Mouse (Mus musculus): ENCODE measurements around the gene Tdpoz3. TPM values are rescaled to one million over a fixed set of nuclear protein-coding genes. Genes with fewer than 3 reads are reported as not detected.
"Not testable (repeated sequence)": the region's sequence is repeated elsewhere in the genome, so short reads cannot be mapped to it uniquely, and the experiment has no call there.

Tdpoz3 gene
- total RNA-seq (2021), result not detected
- long read RNA-seq, experiment 1, result 0 reads
- long read RNA-seq, experiment 2, result 0 reads

DNA sequence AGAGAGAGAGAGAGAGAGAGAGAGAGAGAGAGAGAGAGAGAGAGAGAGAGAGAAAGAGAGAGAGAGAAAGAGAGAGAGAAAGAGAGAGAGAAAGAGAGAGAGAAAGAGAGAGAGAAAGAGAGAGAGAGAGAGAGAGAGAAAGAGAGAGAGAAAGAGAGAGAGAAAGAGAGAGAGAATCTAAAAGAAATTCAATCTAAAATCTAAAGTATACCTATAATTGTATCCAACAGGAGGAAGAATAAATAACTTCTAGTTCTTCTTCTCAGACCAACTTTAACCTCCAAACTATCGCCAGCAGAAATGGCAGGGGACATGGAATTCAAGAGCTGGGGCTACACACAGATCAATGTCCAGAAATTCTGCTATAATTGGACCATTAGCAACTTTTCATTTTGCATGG is at the start of gene Tdpoz3:
Gene Tdpoz3 (plus strand): TSS at position 301 of the 400 bp plus-strand sequence.
- not testable (repeated sequence) for DNase-seq (ENCODE audit: low spot score in 2 of 2)

DNA sequence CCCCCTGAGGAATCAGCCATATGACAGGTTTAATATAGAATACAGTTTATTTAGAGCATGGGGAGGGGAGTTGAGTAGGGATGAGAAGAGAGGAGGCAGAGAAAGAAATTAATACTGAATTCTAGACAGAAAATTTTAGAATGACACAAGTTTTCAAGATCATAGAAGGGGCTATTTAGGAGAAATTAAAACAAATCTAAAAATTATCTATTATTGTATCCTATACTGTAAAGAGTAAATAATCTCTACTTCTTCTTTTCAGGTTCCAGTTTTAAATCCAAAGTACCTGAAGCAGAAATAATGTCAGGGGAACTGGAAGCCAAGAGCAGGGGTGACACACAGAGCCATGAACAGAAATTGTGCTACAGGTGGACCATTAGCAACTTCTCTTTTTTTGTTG is 29.7 kb upstream of the Tdpoz3 start, which contains the start of gene Tdpoz4:
Gene Tdpoz4 (plus strand): TSS at position 301 of the 400 bp plus-strand sequence.
- DNase-seq (ENCODE audit: low spot score in 2 of 2), result not testable (repeated sequence)

DNA sequence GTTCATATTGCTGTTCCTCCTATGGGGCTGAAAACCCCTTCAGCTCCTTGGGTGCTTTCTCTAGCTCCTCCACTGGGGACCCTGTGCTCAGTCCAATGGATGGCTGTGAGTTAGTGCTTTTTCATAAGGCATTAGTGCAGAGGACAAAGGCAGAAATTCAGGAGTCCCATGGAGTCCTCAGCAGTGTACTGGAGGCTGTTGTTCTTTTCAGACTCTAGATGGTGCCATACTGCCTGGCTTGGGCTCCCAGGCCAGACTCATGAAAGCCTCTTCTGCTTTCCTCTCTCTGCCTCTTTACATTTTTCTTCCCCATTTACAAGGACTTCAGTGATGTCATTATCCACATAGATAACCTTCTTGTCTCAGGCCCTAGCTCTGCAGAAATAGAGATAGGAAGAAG is 12.5 kb upstream of the Tdpoz3 start:
- not testable (repeated sequence) for DNase-seq (ENCODE audit: low spot score in 2 of 2)

DNA sequence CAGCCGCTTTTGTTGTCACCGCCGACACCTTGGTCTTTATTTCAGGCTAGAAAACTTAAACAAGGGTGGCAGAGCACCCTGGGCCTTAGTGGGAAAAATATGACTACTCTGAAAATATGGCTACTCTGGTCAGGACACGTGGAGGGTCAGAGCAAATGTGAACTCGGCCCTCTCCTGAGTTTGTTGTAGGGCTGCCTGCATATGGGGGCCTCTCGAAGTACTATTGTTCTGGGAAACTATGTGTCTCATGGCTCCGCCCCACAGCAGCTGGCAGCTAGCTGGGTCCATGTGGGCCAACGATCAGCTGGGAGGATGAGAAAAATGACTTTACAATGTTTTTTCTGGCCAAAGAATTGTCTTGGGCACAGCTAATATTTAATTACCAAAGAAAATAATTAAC is 33.1 kb downstream of the Tdpoz3 start:
- not testable (repeated sequence) for DNase-seq (ENCODE audit: low spot score in 2 of 2)

DNA sequence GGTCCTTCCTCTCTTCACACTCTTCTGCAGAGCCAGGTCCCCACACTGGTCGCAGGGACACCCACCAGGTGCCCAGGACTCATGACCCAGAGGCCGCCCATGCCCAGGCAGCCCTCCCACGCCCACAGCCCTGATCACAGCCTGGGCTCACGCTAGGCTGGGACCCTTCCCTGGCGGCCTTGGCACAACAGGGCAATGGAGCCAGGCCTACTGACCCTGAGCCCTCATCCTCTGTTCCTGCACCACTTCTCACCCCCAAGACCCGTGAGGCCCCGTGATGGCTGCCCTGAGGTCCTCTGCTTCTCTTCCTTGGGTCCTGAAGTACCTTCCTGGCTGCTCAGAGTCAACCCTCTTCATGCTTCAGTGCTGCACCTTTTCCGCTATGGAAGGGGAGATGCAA is 44.8 kb downstream of the Tdpoz3 start:
- DNase-seq (ENCODE audit: low spot score in 2 of 2), result not testable (repeated sequence)

Other genes starting within 250 kb of the Tdpoz3 start
- not detected for gene Tdpoz2, start 173.3 kb upstream of the Tdpoz3 start, total RNA-seq (2021)
- not detected for gene Tdpoz1, start 149.7 kb upstream of the Tdpoz3 start, total RNA-seq (2021)
- not detected for gene Gm37596, start 132.9 kb upstream of the Tdpoz3 start, total RNA-seq (2021)
- not detected for gene Gm5773, start 53.0 kb upstream of the Tdpoz3 start, total RNA-seq (2021)
- not detected for gene Tdpoz4, start 29.6 kb upstream of the Tdpoz3 start, total RNA-seq (2021)
- gene Gm9117, start 117.5 kb downstream of the Tdpoz3 start, total RNA-seq (2021), result not detected
- gene Tdpoz5, start 135.3 kb downstream of the Tdpoz3 start, total RNA-seq (2021), result not detected
- gene Gm9125, start 228.9 kb downstream of the Tdpoz3 start, total RNA-seq (2021), result not detected
- gene Gm10697, start 246.6 kb downstream of the Tdpoz3 start, total RNA-seq (2021), result not detected

All from left cerebral cortex, adult 18-20 months (tissue).